Mouse (Mus musculus): ENCODE measurements around the gene Hpgd. TPM values are rescaled to one million over a fixed set of nuclear protein-coding genes. Genes with fewer than 3 reads are reported as not detected.

Hpgd gene
- total RNA-seq, 2 experiments from 2014 or later: 5.9 to 6.8 TPM

DNA sequence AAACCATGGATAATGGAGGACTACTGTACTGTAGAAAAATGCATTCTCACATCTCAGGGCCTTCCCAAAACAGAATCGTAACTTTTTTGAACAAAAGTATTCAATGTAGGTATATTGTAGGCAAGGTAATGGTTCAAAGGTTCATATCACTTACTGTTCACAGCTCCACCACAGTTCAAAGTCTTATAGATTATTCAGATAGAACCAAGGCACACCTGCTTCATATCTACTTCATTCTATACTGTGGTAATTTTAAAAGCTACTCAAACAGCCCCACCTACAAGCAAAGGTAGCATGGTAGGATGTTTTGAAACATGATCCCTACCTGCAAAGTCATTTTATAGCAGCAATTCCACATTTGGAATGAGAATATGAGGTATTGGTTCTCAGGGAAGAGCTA, 28.9 kb downstream of the Hpgd start:
- DNase-seq: no peak

- DNase-seq: no peak
Measured at GRCm38 (mm10) chr8:56327709-56328108, 33.3 kb downstream of the Hpgd start.

DNA sequence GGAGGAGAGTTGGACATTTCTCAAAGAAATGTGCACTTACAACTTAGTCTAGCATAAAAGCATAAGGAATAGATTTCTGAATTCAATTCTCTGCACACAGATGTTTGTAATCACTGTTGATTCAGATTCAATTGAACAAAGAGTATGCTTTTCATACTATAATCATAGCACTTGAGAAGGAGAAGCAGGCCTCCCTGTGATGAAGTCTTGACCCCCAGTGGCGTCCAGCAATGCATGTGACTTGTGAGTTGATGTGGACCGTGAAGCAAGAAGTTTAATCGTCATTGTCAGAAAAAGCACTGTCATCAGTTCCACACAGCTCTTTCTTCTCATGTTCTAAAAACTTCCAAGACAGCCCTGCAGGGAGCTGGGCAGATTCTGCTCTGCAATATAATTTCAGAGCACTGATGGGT, 33.8 kb downstream of the Hpgd start:
- DNase-seq: no peak

GRCm38 (mm10) chr8:56335390-56336000, 41.1 kb downstream of the Hpgd start:
- DNase-seq: peak; percentile 25 to 43

- DNase-seq: peak in 1 of 2 experiments; percentile 10
Measured at GRCm38 (mm10) chr8:56336771-56337170, 42.4 kb downstream of the Hpgd start.

DNA sequence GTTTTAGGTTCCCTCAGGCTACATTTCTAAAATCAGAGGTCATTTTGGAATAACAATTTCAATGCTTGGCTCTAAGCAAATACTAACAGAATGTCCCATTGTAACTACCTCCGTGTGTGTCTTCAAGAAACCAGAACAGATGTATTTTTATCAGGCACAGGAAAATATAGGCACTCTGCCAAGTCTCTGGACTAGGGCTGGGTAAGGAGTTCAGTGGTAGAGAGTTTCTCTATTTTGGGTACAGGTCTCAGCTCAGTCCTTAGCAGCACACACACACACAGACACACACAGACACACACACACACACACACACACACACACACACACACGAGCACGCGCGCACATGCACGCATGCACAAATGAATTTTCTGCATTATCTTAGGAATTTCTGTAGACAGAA, 49.1 kb downstream of the Hpgd start:
- DNase-seq: peak; percentile 52 to 56

DNA sequence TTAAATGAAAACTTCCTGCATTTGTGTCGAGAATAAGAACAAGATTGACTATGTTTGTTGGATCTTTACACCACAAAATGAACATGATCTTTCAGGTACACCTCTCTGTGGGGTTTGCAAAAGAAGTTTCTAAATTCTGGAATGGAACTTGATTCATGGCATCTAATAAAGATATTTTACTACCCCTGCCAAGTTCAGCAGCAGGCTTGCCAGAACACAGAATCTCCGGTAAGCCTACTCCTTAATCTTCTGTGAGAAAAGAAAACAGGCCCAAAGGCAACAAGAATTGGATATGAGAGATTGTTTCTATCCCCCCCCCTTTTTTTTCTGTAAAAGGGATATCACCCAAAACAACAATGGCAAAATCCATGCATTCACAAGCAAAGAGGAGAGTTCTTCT, 49.6 kb downstream of the Hpgd start:
- peak; percentile 30 to 40 for DNase-seq

GRCm38 (mm10) chr8:56344359-56344758, 50.0 kb downstream of the Hpgd start:
- peak; percentile 29 to 52 for DNase-seq

GRCm38 (mm10) chr8:56345641-56346420, 51.4 kb downstream of the Hpgd start:
- DNase-seq: peak; percentile 23 to 50

DNA sequence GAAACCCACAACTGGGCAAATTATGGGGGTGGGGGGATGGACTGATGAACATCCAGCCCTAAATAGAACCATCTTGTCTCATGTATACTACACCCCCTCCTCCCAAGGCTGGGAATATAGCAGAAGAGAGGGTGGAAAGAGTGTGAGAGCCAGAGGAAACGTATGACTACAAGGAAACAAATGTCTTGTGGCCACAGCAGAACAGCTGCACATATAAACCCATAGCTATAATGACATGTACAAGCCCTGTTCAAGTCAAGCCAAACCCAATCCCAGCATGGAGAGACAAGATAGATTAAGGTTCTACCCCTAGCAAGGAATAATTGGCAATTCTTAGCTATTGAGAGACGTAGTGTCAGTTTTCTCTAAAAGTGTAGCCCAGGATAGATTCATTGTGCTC, 68.8 kb downstream of the Hpgd start:
- DNase-seq: no peak

All from heart, adult 18-20 months (tissue).